Mouse (Mus musculus): ENCODE measurements around the gene Phyhd1. TPM values are rescaled to one million over a fixed set of nuclear protein-coding genes. Genes with fewer than 3 reads are reported as not detected.
A peak's percentile ranks its signal among the peaks of the same experiment; 100 is the strongest.

Phyhd1 gene
- polyA plus RNA-seq, 1 experiment from 2014 or later: 18.9 TPM

DNA sequence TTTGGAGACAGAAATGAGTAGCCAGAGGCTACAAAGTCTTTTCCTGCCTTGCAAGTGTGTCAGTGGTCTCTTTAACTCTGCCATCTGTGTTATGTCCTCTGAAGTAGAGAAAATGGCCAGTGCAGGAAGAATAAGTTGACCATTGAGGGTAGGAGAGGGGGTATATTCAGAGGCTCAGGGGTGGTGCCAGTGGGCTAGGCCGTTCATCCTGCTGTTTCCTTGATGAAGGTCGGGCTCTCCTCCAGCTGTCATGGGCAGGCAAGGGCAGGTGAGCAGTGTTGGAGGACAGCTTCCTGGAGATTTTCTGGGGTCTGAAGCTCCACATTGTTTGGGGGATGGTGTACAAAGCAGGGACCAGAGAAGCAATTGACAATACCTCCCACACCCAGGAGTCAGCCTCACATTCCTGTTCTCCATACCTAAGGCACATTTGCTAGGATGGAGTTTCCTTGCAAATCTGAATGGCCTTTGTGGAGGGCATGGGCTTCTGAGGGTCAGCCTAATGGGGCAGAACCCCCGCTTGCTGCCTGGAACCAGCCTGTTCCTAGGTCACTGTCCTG lies 27.0 kb upstream of the Phyhd1 start:
- H3K9ac ChIP-seq (ENCODE audit: low read depth, low read length): peak overlapping the region; percentile 83
- TF ChIP-seq CTCF (IDR thresholded peaks at IDR 0.05; ENCODE audit: low read depth): no peak
- H3K4me2 ChIP-seq (ENCODE audit: low read length): peak overlapping the region; percentile 78
- peaks cover 19% of the 10 kb centered on the region for H3K4me1 ChIP-seq (replicated peaks; ENCODE audit: insufficient read depth, low read length)
- no peaks in the 10 kb centered on the region for H3K9me3 ChIP-seq (replicated peaks; ENCODE audit: low read length)
- WGBS: 58% methylated on average over 3 of the region's 3 CpGs
- DNase-seq (ENCODE audit: low spot score) (no peak), ATAC-seq (replicated peaks; ENCODE audit: low FRiP score, low read depth) (no peak)
- peaks cover 11% of the 10 kb centered on the region; the same call in 1 of the 2 replicates for H3K36me3 ChIP-seq (ENCODE audit: insufficient read depth, low read length)
- H3K27ac ChIP-seq: peak overlapping the region; percentile 91
- H3K27me3 ChIP-seq (ENCODE audit: insufficient read depth, low read length): no peaks in the 10 kb centered on the region
- peak overlapping the region; percentile 86 for H3K4me3 ChIP-seq (replicated peaks; ENCODE audit: low read depth, low read length)

DNA sequence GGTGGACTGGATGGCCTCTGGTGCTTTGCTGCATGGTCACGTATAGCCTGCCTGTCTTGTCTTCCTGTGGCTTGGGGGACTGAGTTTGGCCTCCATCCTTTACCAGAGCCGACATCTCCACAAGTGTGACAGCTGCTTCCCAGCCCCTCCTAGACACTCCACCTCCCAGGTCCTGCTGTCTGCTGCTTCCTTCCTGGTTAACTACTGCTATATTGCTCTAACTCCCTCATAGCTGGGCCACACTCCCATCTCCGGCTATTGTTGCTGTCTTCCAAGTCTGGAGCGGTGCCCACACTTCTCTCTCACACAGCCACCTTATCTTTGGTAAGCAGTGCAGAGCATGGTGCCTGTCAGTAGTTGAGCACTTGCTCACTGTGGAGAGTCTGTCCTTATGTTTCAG lies 26.2 kb upstream of the Phyhd1 start:
- Histone ChIP-seq H3K27me3 (ENCODE audit: insufficient read depth, low read length) (no peaks in the 10 kb centered on the region), H3K4me2 (ENCODE audit: low read length) (peak overlapping the region; percentile 78), H3K4me1 (replicated peaks; ENCODE audit: insufficient read depth, low read length) (peaks cover 19% of the 10 kb centered on the region), H3K9me3 (replicated peaks; ENCODE audit: low read length) (no peaks in the 10 kb centered on the region), H3K4me3 (replicated peaks; ENCODE audit: low read depth, low read length) (no peak overlapping the region), H3K9ac (ENCODE audit: low read depth, low read length) (no peak overlapping the region), H3K36me3 (ENCODE audit: insufficient read depth, low read length) (peaks cover 11% of the 10 kb centered on the region; the same call in 1 of the 2 replicates), H3K27ac (peak overlapping the region; percentile 91)
- ATAC-seq (replicated peaks; ENCODE audit: low FRiP score, low read depth): no peak
- DNase-seq (ENCODE audit: low spot score): peak; percentile 59
- 65% methylated on average over 4 of the region's 4 CpGs for WGBS
- TF ChIP-seq CTCF (IDR thresholded peaks at IDR 0.05; ENCODE audit: low read depth): no peak

DNA sequence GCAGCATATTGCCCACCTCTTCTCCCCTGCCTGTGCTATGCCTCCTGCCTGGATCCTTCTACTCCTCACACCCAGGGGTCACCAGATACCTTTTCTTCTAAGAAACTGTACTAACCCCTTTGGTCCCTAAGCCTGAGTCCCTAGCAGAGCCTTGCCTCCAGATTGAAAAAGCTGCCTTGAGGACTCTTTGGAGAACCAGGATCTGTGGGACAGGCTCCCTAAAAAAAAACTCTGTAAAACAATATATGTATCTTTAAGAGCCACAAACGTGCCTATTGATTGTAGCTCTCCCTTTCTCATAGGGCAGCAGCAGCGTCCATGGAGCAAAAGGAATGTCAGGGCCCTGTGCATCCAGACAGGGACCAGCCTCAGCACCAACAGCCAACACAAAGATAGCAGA lies 25.7 kb upstream of the Phyhd1 start, which contains the start of gene Gm28035:
Gene Gm28035, plus strand, starts transcription at position 301 of the 400 bp plus-strand sequence.
- no peak for TF ChIP-seq CTCF (IDR thresholded peaks at IDR 0.05; ENCODE audit: low read depth)
- Histone ChIP-seq H3K4me2 (ENCODE audit: low read length) (peak within 1 kb of the TSS; percentile 78), H3K9me3 (replicated peaks; ENCODE audit: low read length) (no peaks in the 10 kb centered on the region), H3K36me3 (ENCODE audit: insufficient read depth, low read length) (peaks cover 11% of the 10 kb centered on the region; the same call in 1 of the 2 replicates), H3K27me3 (ENCODE audit: insufficient read depth, low read length) (no peaks in the 10 kb centered on the region), H3K4me3 (replicated peaks; ENCODE audit: low read depth, low read length) (0 out of 2 replicates have a peak within 1 kb of the TSS, but pooled peaks have one; percentile 86), H3K4me1 (replicated peaks; ENCODE audit: insufficient read depth, low read length) (peaks cover 19% of the 10 kb centered on the region), H3K27ac (peak within 1 kb of the TSS; percentile 91), H3K9ac (ENCODE audit: low read depth, low read length) (0 out of 2 replicates have a peak within 1 kb of the TSS, but pooled peaks have one; percentile 9)
- WGBS: 78% methylated on average over 2 of the region's 2 CpGs
- ATAC-seq (replicated peaks; ENCODE audit: low FRiP score, low read depth) (no peak), DNase-seq (ENCODE audit: low spot score) (no peak)

DNA sequence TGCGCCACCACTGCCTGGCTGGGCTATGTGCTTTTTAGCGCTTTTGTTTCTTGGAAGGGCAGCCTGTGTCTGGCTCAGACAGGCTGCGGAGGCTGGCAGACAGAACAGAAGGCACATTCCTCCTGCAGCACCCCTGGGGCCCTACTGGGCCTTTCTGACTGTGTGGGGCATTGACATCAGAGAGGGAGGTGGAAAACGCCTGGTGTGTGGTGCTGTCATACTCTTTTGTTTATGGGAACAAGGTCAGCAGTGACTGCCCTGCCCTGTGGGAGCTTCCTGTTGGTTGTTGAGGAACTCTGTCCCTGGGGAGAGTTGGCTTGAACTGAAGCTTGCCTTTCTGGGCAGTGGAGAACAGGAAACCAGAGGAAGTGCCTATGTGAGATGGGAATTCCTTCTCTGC lies 23.5 kb upstream of the Phyhd1 start:
- H3K27me3 ChIP-seq (ENCODE audit: insufficient read depth, low read length): no peaks in the 10 kb centered on the region
- 49% methylated on average over 4 of the region's 4 CpGs for WGBS
- no peak for ATAC-seq (replicated peaks; ENCODE audit: low FRiP score, low read depth)
- H3K9me3 ChIP-seq (replicated peaks; ENCODE audit: low read length): no peaks in the 10 kb centered on the region
- no peak overlapping the region for H3K9ac ChIP-seq (ENCODE audit: low read depth, low read length)
- no peak for TF ChIP-seq CTCF (IDR thresholded peaks at IDR 0.05; ENCODE audit: low read depth)
- peak; percentile 86 for DNase-seq (ENCODE audit: low spot score)
- peak overlapping the region; percentile 58 for H3K27ac ChIP-seq
- no peak overlapping the region for H3K4me3 ChIP-seq (replicated peaks; ENCODE audit: low read depth, low read length)
- H3K4me2 ChIP-seq (ENCODE audit: low read length): no peak overlapping the region
- peaks cover 11% of the 10 kb centered on the region; the same call in 1 of the 2 replicates for H3K36me3 ChIP-seq (ENCODE audit: insufficient read depth, low read length)
- H3K4me1 ChIP-seq (replicated peaks; ENCODE audit: insufficient read depth, low read length): peaks cover 19% of the 10 kb centered on the region

DNA sequence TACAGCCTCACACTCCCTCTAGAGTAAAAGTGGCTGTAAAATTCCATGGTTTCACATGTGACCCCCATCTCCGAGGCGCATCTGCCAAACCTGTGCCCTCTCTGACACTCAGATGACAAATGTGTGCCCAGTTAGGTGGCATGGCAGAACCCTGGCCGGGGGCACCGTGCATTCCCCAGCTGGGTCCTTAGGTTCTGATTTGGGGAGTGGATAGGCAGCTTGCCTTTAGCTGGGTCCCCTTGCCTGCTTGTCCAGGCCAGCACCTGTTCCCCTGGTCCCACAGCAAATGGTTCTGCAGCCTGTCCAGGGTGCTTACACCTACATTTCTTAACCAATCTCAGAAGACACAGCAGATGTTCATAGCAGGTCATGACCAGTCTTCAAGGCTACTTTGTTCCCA lies 22.6 kb upstream of the Phyhd1 start:
- Histone ChIP-seq H3K9me3 (replicated peaks; ENCODE audit: low read length) (no peaks in the 10 kb centered on the region), H3K36me3 (ENCODE audit: insufficient read depth, low read length) (peaks cover 14% of the 10 kb centered on the region; the same call in 1 of the 2 replicates), H3K27ac (peak overlapping the region; percentile 58; the same call in 1 of the 2 replicates), H3K4me3 (replicated peaks; ENCODE audit: low read depth, low read length) (no peak overlapping the region), H3K9ac (ENCODE audit: low read depth, low read length) (no peak overlapping the region), H3K27me3 (ENCODE audit: insufficient read depth, low read length) (no peaks in the 10 kb centered on the region), H3K4me2 (ENCODE audit: low read length) (no peak overlapping the region), H3K4me1 (replicated peaks; ENCODE audit: insufficient read depth, low read length) (peaks cover 18% of the 10 kb centered on the region)
- ATAC-seq (replicated peaks; ENCODE audit: low FRiP score, low read depth): no peak
- 89% methylated on average over 4 of the region's 4 CpGs for WGBS
- no peak for DNase-seq (ENCODE audit: low spot score)
- no peak for TF ChIP-seq CTCF (IDR thresholded peaks at IDR 0.05; ENCODE audit: low read depth)

DNA sequence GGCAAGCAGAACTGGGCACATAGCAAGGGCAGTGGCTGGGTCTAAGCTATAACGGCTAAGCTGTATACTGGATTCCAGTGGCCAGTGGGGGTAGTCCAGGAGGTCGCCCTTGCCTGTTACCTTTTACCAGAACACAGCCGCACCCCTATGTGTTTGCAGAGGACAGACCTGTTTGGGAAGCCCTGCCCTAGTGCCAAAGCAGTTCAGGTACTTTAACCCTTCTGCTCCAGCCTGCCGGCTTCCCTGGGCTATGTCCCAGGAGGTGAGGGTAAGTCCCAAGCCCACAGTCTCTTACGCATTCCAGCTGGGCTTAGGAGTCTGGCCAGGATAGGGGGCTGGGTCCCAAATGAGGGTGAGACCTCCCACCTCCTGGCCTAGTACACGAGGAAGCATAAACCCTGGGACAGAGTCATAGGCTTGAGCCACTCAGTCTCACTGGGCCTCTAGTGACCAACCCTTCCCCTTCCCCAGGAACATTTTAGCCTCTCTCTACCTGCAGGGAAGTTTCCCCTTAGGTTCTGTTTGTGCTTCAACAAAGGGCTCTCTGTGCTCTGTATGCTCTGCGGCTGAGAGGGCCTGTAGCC lies 21.3 kb upstream of the Phyhd1 start:
- Histone ChIP-seq H3K36me3 (ENCODE audit: insufficient read depth, low read length) (peaks cover 16% of the 10 kb centered on the region; the same call in 1 of the 2 replicates), H3K4me3 (replicated peaks; ENCODE audit: low read depth, low read length) (no peak overlapping the region), H3K9ac (ENCODE audit: low read depth, low read length) (no peak overlapping the region), H3K4me1 (replicated peaks; ENCODE audit: insufficient read depth, low read length) (peaks cover 5% of the 10 kb centered on the region), H3K9me3 (replicated peaks; ENCODE audit: low read length) (no peaks in the 10 kb centered on the region), H3K4me2 (ENCODE audit: low read length) (no peak overlapping the region), H3K27ac (0 out of 2 replicates have a peak overlapping the region, but pooled peaks have one; percentile 48), H3K27me3 (ENCODE audit: insufficient read depth, low read length) (no peaks in the 10 kb centered on the region)
- DNase-seq (ENCODE audit: low spot score) (no peak), ATAC-seq (replicated peaks; ENCODE audit: low FRiP score, low read depth) (no peak)
- 64% methylated on average over 7 of the region's 7 CpGs for WGBS
- TF ChIP-seq CTCF (IDR thresholded peaks at IDR 0.05; ENCODE audit: low read depth): no peak

Measured in kidney, postnatal 0 days (tissue).